Mouse (Mus musculus): ENCODE measurements around the gene Mr1. TPM values are rescaled to one million over a fixed set of nuclear protein-coding genes. Genes with fewer than 3 reads are reported as not detected.

Gene Mr1
- polyA plus RNA-seq, 1 experiment from 2014 or later, result 4.2 TPM

DNA sequence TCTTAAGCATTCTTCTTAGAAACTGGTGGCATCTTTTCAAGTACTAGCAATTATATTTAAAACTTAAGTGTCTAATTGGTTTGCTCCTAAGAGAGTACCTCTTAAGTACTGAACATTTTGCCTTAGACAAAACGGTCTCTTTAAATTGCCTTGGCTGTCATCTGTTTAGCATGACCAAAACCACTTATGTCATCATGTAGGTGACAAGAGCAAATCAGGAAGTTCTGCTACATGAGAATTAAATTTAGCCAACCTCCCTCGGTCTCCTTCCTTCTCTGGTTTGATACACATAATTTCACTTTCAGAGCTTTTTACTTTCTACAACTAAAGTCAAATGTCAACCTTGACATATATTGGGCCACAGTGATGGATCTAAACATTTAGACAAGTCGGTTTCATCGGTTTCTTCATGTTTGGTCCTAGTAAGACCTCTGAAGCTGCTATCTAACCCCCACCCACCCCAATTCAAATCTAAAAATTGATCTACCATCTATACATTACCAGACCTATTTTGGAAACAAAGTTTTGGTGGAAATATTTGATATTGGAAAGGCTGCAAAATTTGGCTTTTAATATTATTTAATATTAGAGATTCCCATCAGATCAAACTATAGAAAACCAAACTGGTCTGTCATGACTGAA is 49.9 kb downstream of the Mr1 start:
- Histone ChIP-seq H3K4me1 (replicated peaks; ENCODE audit: control insufficient read depth, insufficient read depth) (peaks cover 24% of the 10 kb centered on the region), H3K27me3 (ENCODE audit: control insufficient read depth, insufficient read depth, low read length) (no peaks in the 10 kb centered on the region), H3K36me3 (ENCODE audit: control insufficient read depth, insufficient read depth, low read length) (no peaks in the 10 kb centered on the region), H3K9me3 (ENCODE audit: control insufficient read depth, low read length) (no peaks in the 10 kb centered on the region), H3K27ac (replicated peaks) (no peak overlapping the region), H3K4me2 (replicated peaks; ENCODE audit: low read depth) (peak overlapping the region; percentile 76), H3K4me3 (ENCODE audit: low read depth, low read length) (peak overlapping the region; percentile 84; the same call in 1 of the 2 replicates), H3K9ac (ENCODE audit: low read length) (no peak overlapping the region)
- 69% methylated on average over 4 of the region's 4 CpGs for WGBS
- TF ChIP-seq CTCF (IDR thresholded peaks at IDR 0.05; ENCODE audit: low read depth) (no peak), EP300 (optimal IDR thresholded peaks at IDR 0.05) (no peak)
- no peak for ATAC-seq (ENCODE audit: low FRiP score, low TSS enrichment)
- no peak for DNase-seq (ENCODE audit: low spot score)

- Histone ChIP-seq H3K9me3 (ENCODE audit: control insufficient read depth, low read length) (no peaks in the 10 kb centered on the region), H3K27me3 (ENCODE audit: control insufficient read depth, insufficient read depth, low read length) (no peaks in the 10 kb centered on the region), H3K4me3 (ENCODE audit: low read depth, low read length) (no peak overlapping the region), H3K4me1 (replicated peaks; ENCODE audit: control insufficient read depth, insufficient read depth) (peaks cover 27% of the 10 kb centered on the region), H3K36me3 (ENCODE audit: control insufficient read depth, insufficient read depth, low read length) (no peaks in the 10 kb centered on the region), H3K4me2 (replicated peaks; ENCODE audit: low read depth) (no peak overlapping the region; the same call in 1 of the 2 replicates), H3K9ac (ENCODE audit: low read length) (no peak overlapping the region), H3K27ac (replicated peaks) (peak overlapping the region; percentile 86)
- WGBS, result 52% methylated on average over 9 of the region's 9 CpGs
- DNase-seq (ENCODE audit: low spot score) (no peak), ATAC-seq (ENCODE audit: low FRiP score, low TSS enrichment) (no peak)
- TF ChIP-seq EP300 (optimal IDR thresholded peaks at IDR 0.05) (no peak), CTCF (IDR thresholded peaks at IDR 0.05; ENCODE audit: low read depth) (no peak)
Measured at GRCm38 (mm10) chr1:155093971-155094707, 52.5 kb downstream of the Mr1 start.

DNA sequence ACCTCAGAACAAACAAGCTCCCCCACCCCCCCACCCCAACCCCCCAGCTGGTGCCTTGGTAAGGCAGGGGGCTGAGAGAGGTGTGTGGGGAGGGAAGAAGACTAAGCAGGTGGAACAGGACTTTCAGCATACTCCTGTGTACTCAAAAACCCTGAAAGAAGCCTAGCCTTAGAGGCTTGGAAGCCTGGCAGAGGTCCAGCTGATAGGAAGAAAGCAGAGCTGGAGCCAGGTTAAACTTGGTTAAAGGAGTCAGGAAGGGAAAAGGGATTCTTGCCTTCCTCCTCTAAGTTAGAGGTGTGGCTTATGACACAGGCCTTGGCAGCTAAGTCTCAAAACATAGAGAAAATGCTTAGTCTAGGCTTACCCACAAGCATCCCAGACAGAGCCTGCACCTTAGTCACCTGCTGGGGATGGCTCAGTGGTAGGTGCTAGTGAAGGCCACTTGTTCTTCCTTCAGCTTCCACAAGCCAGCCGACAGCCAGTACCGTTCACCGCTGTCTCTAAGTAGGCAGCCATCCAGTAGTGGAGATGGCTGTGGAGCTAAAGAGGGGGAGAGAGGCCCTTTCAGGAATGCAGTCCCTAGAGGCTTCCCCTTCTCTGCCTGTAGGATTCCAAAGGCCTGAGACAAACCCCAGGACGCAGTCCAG is 53.3 kb downstream of the Mr1 start:
- peaks cover 27% of the 10 kb centered on the region for H3K4me1 ChIP-seq (replicated peaks; ENCODE audit: control insufficient read depth, insufficient read depth)
- peak; percentile 89 for DNase-seq (ENCODE audit: low spot score)
- H3K4me3 ChIP-seq (ENCODE audit: low read depth, low read length), result no peak overlapping the region
- peak overlapping the region; percentile 86 for H3K27ac ChIP-seq (replicated peaks)
- no peaks in the 10 kb centered on the region for H3K36me3 ChIP-seq (ENCODE audit: control insufficient read depth, insufficient read depth, low read length)
- TF ChIP-seq EP300 (optimal IDR thresholded peaks at IDR 0.05), result no peak
- TF ChIP-seq CTCF (IDR thresholded peaks at IDR 0.05; ENCODE audit: low read depth), result peak; percentile 8; the same call in 1 of the 2 replicates
- ATAC-seq (ENCODE audit: low FRiP score, low TSS enrichment), result peak; percentile 82
- H3K4me2 ChIP-seq (replicated peaks; ENCODE audit: low read depth), result no peak overlapping the region; the same call in 1 of the 2 replicates
- no peaks in the 10 kb centered on the region for H3K27me3 ChIP-seq (ENCODE audit: control insufficient read depth, insufficient read depth, low read length)
- H3K9me3 ChIP-seq (ENCODE audit: control insufficient read depth, low read length), result no peaks in the 10 kb centered on the region
- 13% methylated on average over 4 of the region's 4 CpGs for WGBS
- H3K9ac ChIP-seq (ENCODE audit: low read length), result no peak overlapping the region

DNA sequence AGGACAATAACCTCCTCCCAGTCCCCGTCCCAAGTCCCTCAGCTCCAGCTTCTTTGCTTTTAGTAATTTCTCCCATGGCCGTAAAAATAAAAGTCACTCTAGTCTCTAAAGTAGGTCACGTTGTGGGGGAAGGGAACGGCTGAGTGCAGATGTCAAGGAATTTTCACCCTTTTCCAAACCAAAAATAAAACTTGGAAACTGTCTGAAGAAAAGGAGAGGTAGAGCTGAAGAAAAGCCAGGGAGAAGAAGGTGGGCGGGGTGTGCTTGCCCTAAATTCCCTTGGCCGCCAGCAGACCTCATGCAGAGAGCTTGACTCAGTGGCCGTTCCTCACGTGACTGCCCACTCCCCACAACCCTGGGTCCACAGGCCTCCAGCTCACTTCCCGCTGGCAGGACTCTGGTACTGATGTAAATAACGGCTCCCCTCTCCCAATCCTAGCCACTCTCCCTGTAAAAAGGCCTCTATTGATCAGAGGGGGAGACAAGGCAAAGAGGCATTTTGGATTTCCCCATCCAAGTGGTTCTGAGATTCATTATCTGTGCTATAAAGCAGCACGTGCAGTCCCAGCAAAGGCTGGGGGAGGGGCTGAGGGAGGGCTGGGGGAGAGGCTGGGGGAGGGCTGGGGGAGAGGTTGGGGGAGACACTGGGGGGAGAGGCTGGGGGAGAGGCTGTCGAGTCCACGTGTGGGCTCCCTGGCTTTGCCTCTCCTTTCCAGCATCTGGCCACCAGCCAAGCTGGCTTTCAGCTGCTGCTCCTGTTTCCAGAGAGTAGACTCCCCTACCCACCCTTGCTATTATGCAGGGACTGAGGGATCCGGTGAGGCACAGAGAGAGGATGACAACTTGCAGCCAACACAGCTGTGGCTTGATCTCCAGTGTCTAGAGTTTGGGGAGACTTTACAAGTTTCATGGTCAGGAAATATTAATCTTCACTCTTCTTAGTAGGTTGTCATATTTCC is 54.5 kb downstream of the Mr1 start:
- no peak overlapping the region for H3K9ac ChIP-seq (ENCODE audit: low read length)
- peak overlapping the region; percentile 21; the same call in 1 of the 2 replicates for H3K4me2 ChIP-seq (replicated peaks; ENCODE audit: low read depth)
- peak; percentile 14; the same call in 1 of the 2 replicates for ATAC-seq (ENCODE audit: low FRiP score, low TSS enrichment)
- peak; percentile 67 for DNase-seq (ENCODE audit: low spot score)
- peak overlapping the region; percentile 86 for H3K27ac ChIP-seq (replicated peaks)
- TF ChIP-seq EP300 (optimal IDR thresholded peaks at IDR 0.05), result no peak
- TF ChIP-seq CTCF (IDR thresholded peaks at IDR 0.05; ENCODE audit: low read depth), result no peak
- peaks cover 27% of the 10 kb centered on the region for H3K4me1 ChIP-seq (replicated peaks; ENCODE audit: control insufficient read depth, insufficient read depth)
- 21% methylated on average over 14 of the region's 14 CpGs for WGBS
- no peak overlapping the region for H3K4me3 ChIP-seq (ENCODE audit: low read depth, low read length)
- no peaks in the 10 kb centered on the region for H3K27me3 ChIP-seq (ENCODE audit: control insufficient read depth, insufficient read depth, low read length)
- no peaks in the 10 kb centered on the region for H3K36me3 ChIP-seq (ENCODE audit: control insufficient read depth, insufficient read depth, low read length)
- H3K9me3 ChIP-seq (ENCODE audit: control insufficient read depth, low read length), result no peaks in the 10 kb centered on the region

GRCm38 (mm10) chr1:155091374-155091841 is 55.2 kb downstream of the Mr1 start:
- Histone ChIP-seq H3K9me3 (ENCODE audit: control insufficient read depth, low read length) (no peaks in the 10 kb centered on the region), H3K9ac (ENCODE audit: low read length) (no peak overlapping the region), H3K36me3 (ENCODE audit: control insufficient read depth, insufficient read depth, low read length) (no peaks in the 10 kb centered on the region), H3K27me3 (ENCODE audit: control insufficient read depth, insufficient read depth, low read length) (no peaks in the 10 kb centered on the region), H3K27ac (replicated peaks) (peak overlapping the region; percentile 86), H3K4me1 (replicated peaks; ENCODE audit: control insufficient read depth, insufficient read depth) (peaks cover 32% of the 10 kb centered on the region), H3K4me2 (replicated peaks; ENCODE audit: low read depth) (no peak overlapping the region), H3K4me3 (ENCODE audit: low read depth, low read length) (no peak overlapping the region)
- TF ChIP-seq CTCF (IDR thresholded peaks at IDR 0.05; ENCODE audit: low read depth), result no peak
- no peak for TF ChIP-seq EP300 (optimal IDR thresholded peaks at IDR 0.05)
- ATAC-seq (ENCODE audit: low FRiP score, low TSS enrichment) (no peak; the same call in 1 of the 2 replicates), DNase-seq (ENCODE audit: low spot score) (no peak)
- 74% methylated on average over 7 of the region's 7 CpGs for WGBS
